Mouse (Mus musculus) C2C12 (cell line): ENCODE data around the gene Ldlrap1.

Experiments used
- CTCF ChIP-seq: IDR thresholded peaks from one replicate; pipeline ENCODE4 v1.5.1; 2011; ENCODE audit not compliant: control insufficient read depth, insufficient read depth, insufficient read length
- FOSL1 ChIP-seq: IDR thresholded peaks from one replicate; pipeline ENCODE4 v1.8.0; 2011; ENCODE audit warnings: mild to moderate bottlenecking, low read length; ENCODE audit not compliant: poor library complexity, insufficient read depth, severe bottlenecking
- MYOD1 ChIP-seq: IDR thresholded peaks from one replicate; pipeline ENCODE4 v1.6.1; 2011; ENCODE audit warnings: low read depth; ENCODE audit not compliant: control insufficient read depth, insufficient read length

GRCm38 (mm10) chr4:134762360-134762759 lies 5.5 kb downstream of the Ldlrap1 start:
- TF ChIP-seq MYOD1, result no peak
- TF ChIP-seq CTCF, result no peak
- no peak for TF ChIP-seq FOSL1
